Mouse (Mus musculus) ovary, adult 18-20 months (tissue): Measurements from ENCODE around the gene Gm11027.
"Not testable (repeated sequence)": the region's sequence is repeated elsewhere in the genome, so short reads cannot be mapped to it uniquely, and the experiment has no call there.

ENCODE experiments used
- DNase-seq: peaks from one replicate; pipeline ENCODE4 v3.0.0; 2022; ENCODE audit warnings: low spot score, mixed read lengths

The Gm11027 gene

DNA sequence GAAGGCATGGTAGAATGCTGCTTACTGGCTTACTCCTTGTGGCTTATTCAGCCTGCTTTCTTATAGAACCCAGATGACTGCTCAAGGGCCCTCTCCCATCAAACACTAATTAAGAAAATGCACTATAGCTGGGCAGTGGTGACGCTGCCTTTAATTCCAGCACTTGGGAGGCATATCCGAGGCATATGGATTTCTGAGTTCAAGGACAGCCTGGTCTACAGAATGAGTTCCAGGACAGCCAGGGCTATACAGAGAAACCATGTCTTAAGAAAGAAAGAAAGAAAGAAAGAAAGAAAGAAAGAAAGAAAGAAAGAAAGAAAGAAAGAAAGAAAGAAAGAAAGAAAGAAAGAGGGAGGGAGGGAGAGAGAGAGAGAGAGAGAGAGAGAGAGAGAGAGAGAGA lies at the start of gene Gm11027:
Gene Gm11027, plus strand, starts transcription at position 301 of the 400 bp plus-strand sequence.
- DNase-seq = not testable (repeated sequence)

DNA sequence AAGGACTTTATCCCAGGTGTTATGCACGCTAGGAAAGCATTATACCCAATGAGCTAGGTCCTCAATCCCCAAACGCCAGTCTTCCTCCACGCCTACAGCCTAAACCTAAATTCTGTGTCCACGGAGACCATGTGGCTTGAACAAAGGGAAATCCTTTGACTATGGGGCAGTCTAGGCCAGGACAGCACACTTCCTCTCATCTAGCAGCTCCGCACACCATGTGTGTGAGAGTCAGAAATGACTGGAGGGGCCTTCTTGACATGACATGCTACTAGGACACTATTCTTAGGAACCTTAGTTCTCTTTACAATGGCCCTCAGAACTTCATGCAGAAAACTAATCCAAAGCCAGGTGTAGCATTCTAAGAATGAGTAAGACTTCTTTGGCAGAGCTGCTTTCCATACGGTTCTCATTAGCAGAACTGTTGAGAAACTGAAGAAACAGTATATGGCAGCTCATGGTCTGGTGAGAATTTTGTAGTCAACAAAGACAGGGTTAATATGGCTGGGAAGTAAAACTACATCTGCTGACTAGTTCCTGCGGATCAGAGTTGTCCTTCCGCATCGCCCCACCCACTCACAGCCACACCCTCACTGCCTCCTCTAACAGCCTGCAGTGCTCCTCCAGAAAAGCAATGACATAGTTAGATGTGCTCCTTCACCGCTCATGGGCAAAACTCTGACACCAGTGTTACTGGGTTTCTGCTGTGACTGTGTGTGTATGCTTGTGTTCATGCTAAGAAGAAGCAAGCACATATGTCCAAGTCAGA lies 48.7 kb upstream of the Gm11027 start:
- DNase-seq = no peak

DNA sequence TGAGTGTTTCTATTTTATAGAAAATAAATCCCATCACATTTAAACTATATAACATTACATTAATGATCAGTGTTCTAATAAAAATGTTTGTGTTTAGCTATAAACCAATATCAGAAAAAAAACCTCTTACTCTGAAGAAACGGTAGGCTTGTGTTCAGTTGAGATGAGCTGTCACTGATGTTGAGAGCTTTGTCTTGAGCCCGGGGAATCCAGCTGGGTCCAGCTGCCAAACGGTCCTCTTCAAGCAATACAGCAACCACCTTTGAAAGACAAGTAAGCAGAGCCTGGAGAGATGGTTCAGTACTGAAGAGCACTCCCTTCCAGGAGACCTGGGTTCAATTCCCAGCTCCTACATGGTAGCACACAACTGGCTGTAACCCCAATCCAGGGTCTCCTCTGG lies 45.7 kb upstream of the Gm11027 start:
- DNase-seq = no peak

GRCm38 (mm10) chr12:116231612-116232011 lies 43.6 kb upstream of the Gm11027 start:
- peak; percentile 75 for DNase-seq

DNA sequence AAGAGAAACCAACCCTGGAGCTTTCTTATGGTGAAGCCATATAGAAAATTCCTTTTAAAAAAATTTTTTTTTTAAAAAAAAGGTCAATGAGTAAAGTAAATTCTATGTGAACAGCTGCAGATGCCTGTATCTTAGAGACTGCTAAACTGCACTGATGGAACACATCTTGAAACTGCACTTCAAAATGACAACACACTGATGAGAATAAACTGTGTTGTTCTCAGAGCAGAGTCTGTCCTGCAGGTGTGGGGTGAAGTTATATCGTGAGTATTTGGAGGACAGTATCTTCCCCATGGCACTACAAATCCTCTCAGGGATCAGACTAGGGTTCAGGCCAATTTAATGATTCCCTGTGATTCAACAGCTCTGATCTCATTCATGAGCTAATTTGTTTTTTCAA lies 43.1 kb upstream of the Gm11027 start:
- no peak for DNase-seq

DNA sequence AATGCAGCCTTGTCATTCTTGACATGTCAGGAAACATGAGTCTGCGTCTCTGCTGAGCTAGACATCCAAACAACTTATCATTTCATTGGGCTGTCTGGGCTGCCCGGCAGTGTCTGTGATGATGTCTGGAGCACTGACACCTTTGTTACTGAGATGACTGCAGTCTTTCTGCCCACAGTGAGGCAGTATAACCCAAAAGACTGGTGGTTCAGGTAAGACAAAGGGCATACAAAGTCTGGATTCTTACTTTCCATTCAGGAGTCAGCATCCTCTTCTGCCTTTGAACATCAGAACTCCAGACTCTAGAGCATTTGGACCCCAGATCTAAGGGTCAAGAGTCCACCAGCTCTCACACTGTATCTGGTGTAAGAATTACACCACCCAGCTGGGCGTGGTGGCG lies 39.8 kb upstream of the Gm11027 start:
- DNase-seq = no peak

DNA sequence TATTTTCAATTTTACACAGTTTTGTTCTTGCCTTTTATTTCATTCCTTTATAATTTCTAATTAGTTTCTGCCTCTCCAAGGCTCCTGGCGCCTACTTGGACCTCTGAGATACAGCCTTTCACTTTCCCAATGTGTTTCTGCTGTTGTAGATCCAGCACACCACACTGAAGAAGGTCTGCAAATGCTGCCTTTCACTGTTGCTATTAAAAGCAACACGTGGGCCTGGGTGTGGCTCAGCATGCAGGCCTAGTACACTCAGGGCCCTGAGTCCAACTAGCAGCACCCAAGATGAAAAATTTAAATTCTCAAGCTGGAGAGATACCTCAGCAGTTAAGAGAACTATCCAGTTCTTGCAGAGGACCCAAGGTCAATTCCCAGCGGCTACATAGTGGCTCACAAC lies 38.5 kb upstream of the Gm11027 start:
- no peak for DNase-seq

DNA sequence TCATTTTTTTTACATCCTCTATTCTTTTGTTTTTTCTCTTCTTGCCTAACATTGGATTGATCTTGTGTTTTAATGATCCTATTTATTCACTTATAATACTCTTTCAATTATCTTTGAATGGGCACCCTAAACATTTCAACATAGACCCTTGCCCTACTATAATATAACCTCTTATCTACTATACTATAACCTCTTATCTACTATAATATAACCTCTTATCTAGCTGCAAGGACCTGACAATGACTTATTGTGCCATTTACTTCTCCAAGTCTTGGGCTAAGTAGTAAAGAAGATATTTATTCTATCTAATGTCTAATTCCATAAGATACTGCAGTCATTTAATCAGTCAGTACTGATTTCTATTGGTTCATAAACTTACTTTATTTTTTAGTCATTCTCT lies 36.8 kb upstream of the Gm11027 start:
- DNase-seq = no peak

DNA sequence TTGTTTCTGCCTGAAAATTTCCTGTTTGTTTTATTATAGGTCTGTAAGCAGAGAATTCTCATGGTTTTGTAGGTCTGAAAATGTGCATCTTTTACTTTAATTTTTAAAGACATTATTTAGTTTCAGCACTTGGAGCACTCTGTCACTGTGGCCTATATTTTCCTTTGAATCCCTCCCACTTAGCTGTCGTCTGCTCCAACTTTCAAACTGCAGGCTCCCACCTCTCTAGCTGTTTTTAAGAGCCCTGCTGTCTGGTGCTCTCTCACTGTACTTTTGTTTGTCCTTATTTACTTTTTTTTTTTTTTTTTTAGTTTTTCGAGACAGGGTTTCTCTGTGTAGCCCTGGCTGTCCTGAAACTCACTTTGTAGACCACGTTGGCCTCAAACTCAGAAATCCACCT lies 36.4 kb upstream of the Gm11027 start:
- no peak for DNase-seq

DNA sequence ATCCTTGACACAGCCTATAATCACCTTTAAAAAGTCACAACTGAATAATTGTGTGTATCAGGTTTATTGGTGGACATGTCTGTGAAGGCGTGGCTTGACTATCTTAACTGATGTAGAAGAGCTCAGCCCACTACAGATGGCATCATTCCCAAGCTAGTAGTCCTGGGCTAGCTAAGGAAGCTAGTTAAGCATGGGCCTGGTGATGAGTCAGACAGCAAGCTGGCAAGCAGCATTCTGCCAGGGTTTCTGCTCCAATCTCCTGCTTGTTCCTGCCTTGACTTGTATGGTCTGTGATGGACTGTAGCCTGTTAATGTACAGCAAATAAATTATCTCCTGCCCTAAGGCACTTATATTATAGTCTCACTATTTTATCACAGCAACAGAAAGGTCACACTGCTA lies 30.6 kb upstream of the Gm11027 start:
- DNase-seq = no peak

DNA sequence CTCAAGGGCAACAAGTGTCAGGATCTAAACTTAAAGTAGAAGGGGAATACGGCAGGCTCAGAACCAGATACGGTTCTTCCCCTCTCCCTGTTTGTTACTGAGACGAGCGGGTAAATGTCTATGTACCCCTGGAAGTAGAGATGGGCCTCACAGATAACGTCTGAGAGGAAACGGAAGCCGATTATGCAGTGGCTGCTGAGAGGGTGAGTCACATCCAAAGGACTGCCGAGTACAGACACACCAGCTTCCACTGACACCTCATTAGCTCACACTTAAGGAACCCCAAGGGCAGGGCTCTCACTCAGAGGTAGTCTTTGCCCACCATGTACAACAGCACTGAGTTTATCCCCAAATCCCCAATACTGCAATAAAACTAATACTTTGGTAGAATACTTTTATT lies 20.5 kb upstream of the Gm11027 start:
- DNase-seq = no peak

GRCm38 (mm10) chr12:116255636-116256035 lies 19.6 kb upstream of the Gm11027 start:
- no peak for DNase-seq

GRCm38 (mm10) chr12:116258321-116258720 lies 16.9 kb upstream of the Gm11027 start:
- DNase-seq = no peak

DNA sequence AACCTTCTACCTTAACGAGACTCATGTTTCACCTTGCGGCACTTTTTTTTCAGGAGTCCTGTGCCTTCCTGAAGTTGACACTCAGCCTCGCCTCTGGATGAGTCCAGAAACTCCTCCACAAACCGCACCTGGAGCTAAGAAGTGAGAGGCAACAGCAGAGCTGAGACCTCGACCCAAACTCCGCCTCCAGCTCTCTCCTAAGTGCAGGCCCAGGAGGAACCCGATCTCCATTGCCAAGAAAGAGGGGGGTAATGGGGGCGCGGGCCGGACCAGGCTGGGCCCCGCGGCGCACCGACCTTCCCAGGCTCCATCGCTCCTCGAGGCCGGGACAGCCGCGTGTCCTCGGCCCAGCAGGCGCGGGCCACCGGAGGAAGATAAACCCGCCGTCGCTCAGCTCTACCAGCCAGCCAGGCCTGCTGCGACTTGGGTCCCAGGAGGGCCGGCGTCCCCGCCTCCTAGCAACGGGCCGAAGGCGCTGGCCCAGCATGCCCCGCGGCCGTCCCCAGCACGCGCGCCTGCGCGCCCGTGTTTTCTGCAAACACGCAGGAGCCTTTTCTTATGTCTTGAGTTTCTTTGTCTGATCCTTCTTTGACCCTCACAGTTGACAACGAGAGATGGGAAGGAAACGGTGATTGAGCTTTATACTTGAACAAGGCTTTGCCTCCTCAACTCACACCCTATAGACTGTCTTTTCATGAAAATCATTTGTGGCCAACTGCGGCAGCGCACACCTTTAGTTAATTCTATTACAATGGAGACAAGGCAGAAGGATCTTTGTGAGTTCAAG lies 12.4 kb upstream of the Gm11027 start, which contains the start of gene Wdr60:
Gene Wdr60, minus strand, starts transcription at position 468 of the 787 bp plus-strand sequence.
- DNase-seq = peak; percentile 82

GRCm38 (mm10) chr12:116264756-116265155 lies 10.4 kb upstream of the Gm11027 start:
- DNase-seq = peak; percentile 31

- no peak for DNase-seq
These were observed 9.9 kb upstream of the Gm11027 start for GRCm38 (mm10) chr12:116265275-116265674.

DNA sequence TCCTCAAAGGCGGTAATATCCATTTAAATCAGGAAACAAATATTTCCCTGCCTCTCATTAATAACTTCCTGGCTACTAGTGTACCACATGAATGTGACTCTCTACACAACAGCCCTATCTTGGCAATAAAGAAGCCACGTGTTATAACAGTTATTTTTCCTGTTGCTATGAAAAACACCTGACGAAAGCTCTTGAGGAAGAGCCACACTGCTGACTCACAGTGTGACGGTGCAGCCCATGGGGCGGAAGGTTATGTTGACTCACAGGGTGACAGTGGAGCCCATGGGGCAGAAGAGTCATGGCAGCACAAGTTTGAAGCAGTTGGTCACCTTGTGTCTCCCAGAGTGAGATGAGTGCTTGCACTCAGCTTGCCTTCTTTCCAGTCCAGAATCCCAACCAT lies 5.7 kb upstream of the Gm11027 start:
- DNase-seq = no peak

- DNase-seq = no peak
These were observed 4.6 kb upstream of the Gm11027 start for GRCm38 (mm10) chr12:116270538-116270937.

GRCm38 (mm10) chr12:116271071-116271470 lies 4.1 kb upstream of the Gm11027 start:
- no peak for DNase-seq

DNA sequence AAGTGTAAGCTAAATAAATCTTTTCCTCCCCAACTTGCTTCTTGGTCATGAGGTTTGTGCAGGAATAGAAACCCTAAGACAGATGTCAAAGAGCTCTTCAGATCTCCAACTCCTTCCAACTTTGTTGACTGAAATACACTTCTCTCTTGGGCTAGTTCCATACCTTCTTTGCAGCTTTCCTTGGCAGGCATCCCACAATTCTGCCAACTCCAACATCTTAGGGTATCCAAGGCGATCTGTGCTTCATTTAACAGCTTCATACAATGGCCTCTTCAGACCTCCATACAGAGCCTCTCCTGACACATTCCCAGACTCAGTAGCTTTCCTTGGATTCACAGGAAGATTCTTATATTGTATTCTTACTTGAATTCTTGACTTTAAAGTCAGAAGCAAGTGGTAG lies 1.5 kb upstream of the Gm11027 start:
- no peak for DNase-seq

DNA sequence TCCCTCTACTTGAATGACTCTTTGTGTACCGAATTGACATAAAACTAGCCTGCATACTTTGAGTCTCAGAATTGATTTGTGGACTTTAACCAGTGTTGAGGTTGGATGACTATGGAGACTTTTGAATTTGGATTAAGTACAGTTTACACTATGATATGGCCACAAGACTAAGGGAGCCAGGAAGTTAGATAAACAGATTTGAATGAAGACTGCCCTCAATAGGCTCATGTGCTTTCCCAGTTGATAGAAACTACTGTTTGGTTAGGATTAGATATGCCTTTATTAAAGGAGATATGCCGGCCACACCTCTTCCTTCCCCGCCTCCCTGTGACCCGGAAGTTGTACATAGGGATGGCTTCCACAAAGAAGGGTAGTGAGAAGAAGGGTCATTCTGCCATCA lies 445 bp downstream of the Gm11027 start:
- DNase-seq = no peak

DNA sequence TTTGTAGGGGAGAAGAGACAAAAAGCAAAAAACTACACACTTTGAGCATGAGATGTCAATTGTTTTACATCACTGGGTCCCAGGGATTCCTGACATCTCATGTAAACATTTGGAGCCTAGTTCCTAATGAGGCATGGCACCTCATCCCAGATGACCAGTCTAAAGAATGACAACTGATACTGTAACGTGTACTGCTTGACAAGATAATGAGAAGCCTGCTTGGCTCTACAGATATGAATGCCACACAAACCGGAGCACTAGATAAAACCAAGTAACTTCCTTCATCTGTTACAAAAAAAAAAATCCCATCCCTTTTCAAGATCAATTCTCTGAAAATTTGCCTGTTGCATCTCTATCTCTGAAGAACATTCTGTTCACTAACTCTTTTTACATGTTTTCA lies 1.8 kb downstream of the Gm11027 start:
- no peak for DNase-seq

DNA sequence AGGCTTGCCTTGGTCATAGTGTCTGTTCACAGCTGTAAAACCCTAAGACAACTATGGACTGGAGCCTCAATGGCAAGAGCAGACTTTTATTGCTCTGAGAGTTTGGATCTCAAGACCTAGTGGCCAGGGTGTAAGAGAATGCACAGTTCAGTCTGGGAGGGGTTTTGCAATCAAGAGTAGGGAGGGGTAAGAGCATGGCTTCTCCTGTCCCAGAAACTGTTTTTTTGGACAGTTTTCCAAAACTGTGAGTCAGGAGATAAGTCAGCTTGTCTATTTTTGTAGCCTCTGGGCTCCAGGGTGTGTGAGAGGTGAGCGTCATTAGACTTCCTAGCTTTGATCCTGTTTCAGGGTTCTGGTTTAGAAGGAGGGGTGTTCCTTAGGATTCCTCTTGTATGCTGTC lies 3.4 kb downstream of the Gm11027 start:
- DNase-seq = no peak
